Mouse (Mus musculus) stomach, postnatal 0 days (tissue): ENCODE data around the gene Ms4a4a. TPM values are rescaled to one million over a fixed set of nuclear protein-coding genes. Genes with fewer than 3 reads are reported as not detected.

Experiments used
- ATAC-seq: fragments of 200-750 bp; cut with Nextera tagmentation; 2 replicates; pipeline ENCODE4 v1.8.0; 2017; ENCODE audit not compliant: low FRiP score, low TSS enrichment
- DNase-seq: peaks from one replicate; pipeline ENCODE4 v3.0.0-alpha.2; 2016; ENCODE audit warnings: low spot score
- H3K27ac ChIP-seq: fragments of 300-500 bp; sonication (generic); replicated peaks from 2 replicates; pipeline ENCODE4 v1.5.1; 2014; ENCODE audit warnings: mild to moderate bottlenecking, control low read depth
- H3K27me3 ChIP-seq: fragments of 300-500 bp; sonication (generic); 2 replicates; pipeline ENCODE4 v1.6.1; 2014; ENCODE audit warnings: low read length; ENCODE audit not compliant: control insufficient read depth, insufficient read depth
- H3K36me3 ChIP-seq: fragments of 300-500 bp; sonication (generic); 2 replicates; pipeline ENCODE4 v1.6.1; 2014; ENCODE audit warnings: low read length, mixed read lengths; ENCODE audit not compliant: control insufficient read depth, insufficient read depth
- H3K4me1 ChIP-seq: fragments of 300-500 bp; sonication (generic); replicated peaks from 2 replicates; pipeline ENCODE4 v1.6.1; 2014; ENCODE audit warnings: antibody characterized with exemption; ENCODE audit not compliant: control insufficient read depth, insufficient read depth
- H3K4me2 ChIP-seq: fragments of 300-500 bp; sonication (generic); replicated peaks from 2 replicates; pipeline ENCODE4 v1.6.1; 2014; ENCODE audit warnings: low read depth, mild to moderate bottlenecking, control low read depth, moderate library complexity
- H3K4me3 ChIP-seq: fragments of 300-500 bp; sonication (generic); 2 replicates; pipeline ENCODE4 v1.5.1; 2014; ENCODE audit warnings: low read depth, low read length, control low read depth
- H3K9ac ChIP-seq: fragments of 300-500 bp; sonication (generic); 2 replicates; pipeline ENCODE4 v1.6.1; 2014; ENCODE audit warnings: mild to moderate bottlenecking, low read length, control low read depth, mixed read lengths
- H3K9me3 ChIP-seq: fragments of 300-500 bp; sonication (generic); 2 replicates; pipeline ENCODE4 v1.6.1; 2016; ENCODE audit warnings: low read length; ENCODE audit not compliant: control insufficient read depth
- CTCF ChIP-seq: IDR thresholded peaks from 2 replicates; pipeline ENCODE4 v1.5.1; 2016; ENCODE audit warnings: antibody characterized with exemption, low read depth, mild to moderate bottlenecking, moderate library complexity
- EP300 ChIP-seq: optimal IDR thresholded peaks from 2 replicates; pipeline ENCODE3; 2016; ENCODE audit warnings: antibody characterized with exemption
- WGBS: fragments of 180-500 bp; shearing (Covaris S2); extraction: QIAGEN DNeasy Blood & Tissue Kit; methylation state at CpG from one replicate; pipeline ENCODE4 v1.1.7; 2014; 5-methylcytosine and 5-hydroxymethylcytosine counted together
- polyA plus RNA-seq: library from polyadenylated mRNA; unstranded; fragments of >200 nt; fragmentation: Nextera tagmentation; extraction: Ambion mirVana; gene quantifications from 2 replicates; pipeline ENCODE4 v1.2.1, GENCODE M21; 2015

Ms4a4a gene
- polyA plus RNA-seq, 1 experiment from 2014 or later: 6.0 TPM

GRCm38 (mm10) chr19:11387685-11388084, 12.4 kb downstream of the Ms4a4a start:
- no peak for TF ChIP-seq EP300
- TF ChIP-seq CTCF: no peak
- WGBS: 74% methylated on average over 4 of the region's 4 CpGs
- no peaks in the 10 kb centered on the region for H3K4me1 ChIP-seq
- DNase-seq (no peak), ATAC-seq (no peak)
- no peaks in the 10 kb centered on the region for H3K36me3 ChIP-seq
- H3K9ac ChIP-seq: no peak overlapping the region
- H3K4me2 ChIP-seq: no peak overlapping the region
- no peaks in the 10 kb centered on the region for H3K27me3 ChIP-seq
- H3K27ac ChIP-seq: no peak overlapping the region
- H3K4me3 ChIP-seq: no peak overlapping the region
- no peaks in the 10 kb centered on the region for H3K9me3 ChIP-seq

- TF ChIP-seq EP300 (no peak), CTCF (no peak)
- no peak for ATAC-seq
- WGBS: 84% methylated on average over 2 of the region's 2 CpGs
Observed at GRCm38 (mm10) chr19:11388949-11389348, 13.6 kb downstream of the Ms4a4a start.

GRCm38 (mm10) chr19:11395769-11396168, 20.4 kb downstream of the Ms4a4a start:
- ATAC-seq: no peak
- no peak overlapping the region for H3K27ac ChIP-seq
- no peak overlapping the region for H3K4me3 ChIP-seq
- TF ChIP-seq EP300: no peak
- no peak for TF ChIP-seq CTCF
- no peak overlapping the region for H3K4me2 ChIP-seq
- H3K27me3 ChIP-seq: no peaks in the 10 kb centered on the region
- no peaks in the 10 kb centered on the region for H3K36me3 ChIP-seq
- H3K9me3 ChIP-seq: no peaks in the 10 kb centered on the region
- H3K9ac ChIP-seq: no peak overlapping the region
- H3K4me1 ChIP-seq: no peaks in the 10 kb centered on the region
- no peak for DNase-seq

More at GRCm38 (mm10) chr19:11388949-11389348, 13.6 kb downstream of the Ms4a4a start:
- Histone ChIP-seq H3K4me3 (no peak overlapping the region), H3K4me1 (no peaks in the 10 kb centered on the region), H3K36me3 (no peaks in the 10 kb centered on the region), H3K9ac (no peak overlapping the region), H3K9me3 (no peaks in the 10 kb centered on the region), H3K27me3 (no peaks in the 10 kb centered on the region), H3K27ac (no peak overlapping the region), H3K4me2 (no peak overlapping the region)
- DNase-seq: no peak

GRCm38 (mm10) chr19:11404527-11404926, 29.2 kb downstream of the Ms4a4a start, which contains the start of gene Ms4a4c:
Ms4a4c (plus strand) TSS chr19:11404770.
- 89% methylated on average over 3 of the region's 3 CpGs for WGBS
- no peaks in the 10 kb centered on the region for H3K4me1 ChIP-seq
- no peak within 1 kb of the TSS for H3K4me3 ChIP-seq
- no peak within 1 kb of the TSS for H3K27ac ChIP-seq
- H3K4me2 ChIP-seq: no peak within 1 kb of the TSS
- no peak for TF ChIP-seq CTCF
- no peak for TF ChIP-seq EP300
- ATAC-seq (no peak), DNase-seq (no peak)
- H3K27me3 ChIP-seq: no peaks in the 10 kb centered on the region
- H3K9me3 ChIP-seq: no peaks in the 10 kb centered on the region
- H3K9ac ChIP-seq: no peak within 1 kb of the TSS
- no peaks in the 10 kb centered on the region for H3K36me3 ChIP-seq

- H3K4me3 ChIP-seq: no peak overlapping the region
- no peaks in the 10 kb centered on the region for H3K27me3 ChIP-seq
- no peaks in the 10 kb centered on the region for H3K9me3 ChIP-seq
- ATAC-seq: no peak
- no peak overlapping the region for H3K27ac ChIP-seq
- H3K9ac ChIP-seq: no peak overlapping the region
- H3K4me1 ChIP-seq: no peaks in the 10 kb centered on the region
- H3K4me2 ChIP-seq: no peak overlapping the region
- no peak for DNase-seq
- H3K36me3 ChIP-seq: no peaks in the 10 kb centered on the region
- TF ChIP-seq EP300: no peak
- TF ChIP-seq CTCF: no peak
Observed at GRCm38 (mm10) chr19:11407428-11407827, 32.1 kb downstream of the Ms4a4a start.

- Histone ChIP-seq H3K4me2 (no peak overlapping the region), H3K36me3 (no peaks in the 10 kb centered on the region), H3K4me3 (no peak overlapping the region), H3K27ac (no peak overlapping the region), H3K9ac (no peak overlapping the region), H3K4me1 (no peaks in the 10 kb centered on the region), H3K9me3 (no peaks in the 10 kb centered on the region), H3K27me3 (no peaks in the 10 kb centered on the region)
- 78% methylated on average over 1 of the region's 1 CpGs for WGBS
- ATAC-seq (no peak), DNase-seq (no peak)
- TF ChIP-seq CTCF (no peak), EP300 (no peak)
Observed at GRCm38 (mm10) chr19:11408591-11408990, 33.3 kb downstream of the Ms4a4a start.
